Mouse (Mus musculus) lung, embryonic 16.5 days (tissue): Measurements from ENCODE around the gene Tapt1. TPM values are rescaled to one million over a fixed set of nuclear protein-coding genes. Genes with fewer than 3 reads are reported as not detected.
A peak's percentile ranks its signal among the peaks of the same experiment; 100 is the strongest.

Experiments used
- ATAC-seq: fragments of 200-750 bp; cut with Nextera tagmentation; 2 replicates; pipeline ENCODE4 v1.8.0; 2017; ENCODE audit warnings: low read depth, mild to moderate bottlenecking, moderate library complexity
- H3K27ac ChIP-seq: fragments of 300-500 bp; sonication (generic); 2 replicates; pipeline ENCODE4 v1.5.1; 2014; ENCODE audit warnings: mild to moderate bottlenecking, control low read depth, low read length
- H3K27me3 ChIP-seq: fragments of 300-500 bp; sonication (generic); 2 replicates; pipeline ENCODE4 v1.6.1; 2014; ENCODE audit warnings: low read depth, low read length, mixed read lengths; ENCODE audit not compliant: control insufficient read depth, insufficient read depth
- H3K36me3 ChIP-seq: fragments of 300-500 bp; sonication (generic); 2 replicates; pipeline ENCODE4 v1.6.1; 2014; ENCODE audit warnings: low read length; ENCODE audit not compliant: control insufficient read depth, insufficient read depth
- H3K4me1 ChIP-seq: fragments of 300-500 bp; sonication (generic); replicated peaks from 2 replicates; pipeline ENCODE4 v1.6.1; 2014; ENCODE audit warnings: low read length, mixed read lengths; ENCODE audit not compliant: control insufficient read depth, insufficient read depth
- H3K4me2 ChIP-seq: fragments of 300-500 bp; sonication (generic); 2 replicates; pipeline ENCODE4 v1.6.1; 2014; ENCODE audit warnings: low read depth, low read length, control low read depth
- H3K4me3 ChIP-seq: fragments of 300-500 bp; sonication (generic); 2 replicates; pipeline ENCODE4 v1.5.1; 2014; ENCODE audit warnings: mild to moderate bottlenecking, low read length, control low read depth
- H3K9ac ChIP-seq: fragments of 300-500 bp; sonication (generic); 2 replicates; pipeline ENCODE4 v1.6.1; 2014; ENCODE audit warnings: low read length, control low read depth
- H3K9me3 ChIP-seq: fragments of 300-500 bp; sonication (generic); 2 replicates; pipeline ENCODE4 v1.6.1; 2016; ENCODE audit warnings: low read length; ENCODE audit not compliant: control insufficient read depth
- WGBS: fragments of 180-500 bp; shearing (Covaris S2); extraction: QIAGEN DNeasy Blood & Tissue Kit; methylation state at CpG from one replicate; pipeline ENCODE4 v1.1.7; 2014; 5-methylcytosine and 5-hydroxymethylcytosine counted together
- polyA plus RNA-seq: library from polyadenylated mRNA; unstranded; fragments of >200 nt; fragmentation: Nextera tagmentation; extraction: Ambion mirVana; gene quantifications from 2 replicates; pipeline ENCODE4 v1.2.1, GENCODE M21; 2015

The Tapt1 gene
- polyA plus RNA-seq, 1 experiment from 2014 or later = 36.9 TPM

- 84% methylated on average over 4 of the region's 4 CpGs for WGBS
These were observed 30.3 kb downstream of the Tapt1 start for GRCm38 (mm10) chr5:44196167-44196566.

GRCm38 (mm10) chr5:44187370-44187769, 39.1 kb downstream of the Tapt1 start:
- no peak for ATAC-seq
- Histone ChIP-seq H3K36me3 (peaks cover 45% of the 10 kb centered on the region), H3K27ac (no peak overlapping the region), H3K9ac (no peak overlapping the region), H3K4me2 (no peak overlapping the region), H3K4me1 (no peaks in the 10 kb centered on the region), H3K27me3 (no peaks in the 10 kb centered on the region), H3K9me3 (no peaks in the 10 kb centered on the region), H3K4me3 (no peak overlapping the region)

More at GRCm38 (mm10) chr5:44196167-44196566, 30.3 kb downstream of the Tapt1 start:
- Histone ChIP-seq H3K9ac (no peak overlapping the region), H3K9me3 (no peaks in the 10 kb centered on the region), H3K27ac (no peak overlapping the region), H3K4me1 (no peaks in the 10 kb centered on the region), H3K4me2 (no peak overlapping the region), H3K4me3 (no peak overlapping the region), H3K36me3 (peaks cover 15% of the 10 kb centered on the region), H3K27me3 (no peaks in the 10 kb centered on the region)
- no peak for ATAC-seq

GRCm38 (mm10) chr5:44181669-44182068, 44.8 kb downstream of the Tapt1 start:
- Histone ChIP-seq H3K9ac (no peak overlapping the region), H3K4me2 (no peak overlapping the region), H3K4me1 (peaks cover 4% of the 10 kb centered on the region; the same call in 1 of the 2 replicates), H3K4me3 (no peak overlapping the region), H3K36me3 (peaks cover 28% of the 10 kb centered on the region), H3K27me3 (no peaks in the 10 kb centered on the region), H3K27ac (peak overlapping the region; percentile 39; the same call in 1 of the 2 replicates), H3K9me3 (no peaks in the 10 kb centered on the region)
- WGBS = 57% methylated on average over 3 of the region's 3 CpGs
- peak; percentile 83 for ATAC-seq

GRCm38 (mm10) chr5:44180450-44180849, 46.0 kb downstream of the Tapt1 start:
- H3K36me3 ChIP-seq = peaks cover 35% of the 10 kb centered on the region
- H3K4me2 ChIP-seq = no peak overlapping the region
- no peak overlapping the region for H3K4me3 ChIP-seq
- no peak overlapping the region for H3K9ac ChIP-seq
- ATAC-seq = 0 out of 2 replicates have a peak, but pooled peaks have one; percentile 54
- no peak overlapping the region for H3K27ac ChIP-seq
- WGBS = 57% methylated on average over 3 of the region's 3 CpGs
- H3K9me3 ChIP-seq = no peaks in the 10 kb centered on the region
- peaks cover 4% of the 10 kb centered on the region; the same call in 1 of the 2 replicates for H3K4me1 ChIP-seq
- no peaks in the 10 kb centered on the region for H3K27me3 ChIP-seq

GRCm38 (mm10) chr5:44174046-44174445, 52.4 kb downstream of the Tapt1 start:
- 87% methylated on average over 5 of the region's 5 CpGs for WGBS
- H3K27ac ChIP-seq = no peak overlapping the region
- peaks cover 25% of the 10 kb centered on the region for H3K36me3 ChIP-seq
- no peaks in the 10 kb centered on the region for H3K4me1 ChIP-seq
- no peak for ATAC-seq
- H3K9ac ChIP-seq = no peak overlapping the region
- no peak overlapping the region for H3K4me3 ChIP-seq
- H3K4me2 ChIP-seq = no peak overlapping the region
- no peaks in the 10 kb centered on the region for H3K27me3 ChIP-seq
- no peaks in the 10 kb centered on the region for H3K9me3 ChIP-seq

- H3K4me2 ChIP-seq = no peak overlapping the region
- WGBS = 46% methylated on average over 6 of the region's 6 CpGs
- no peaks in the 10 kb centered on the region for H3K9me3 ChIP-seq
- H3K4me3 ChIP-seq = no peak overlapping the region
- H3K27ac ChIP-seq = no peak overlapping the region
- ATAC-seq = peak; percentile 64
- no peaks in the 10 kb centered on the region; the same call in 1 of the 2 replicates for H3K4me1 ChIP-seq
- no peaks in the 10 kb centered on the region for H3K27me3 ChIP-seq
- no peak overlapping the region for H3K9ac ChIP-seq
- no peaks in the 10 kb centered on the region for H3K36me3 ChIP-seq
These were observed 59.6 kb downstream of the Tapt1 start for GRCm38 (mm10) chr5:44166866-44167265.

- Histone ChIP-seq H3K27ac (no peak overlapping the region), H3K9me3 (no peaks in the 10 kb centered on the region), H3K36me3 (no peaks in the 10 kb centered on the region), H3K27me3 (no peaks in the 10 kb centered on the region), H3K4me2 (no peak overlapping the region), H3K4me3 (no peak overlapping the region), H3K9ac (no peak overlapping the region), H3K4me1 (no peaks in the 10 kb centered on the region; the same call in 1 of the 2 replicates)
- 54% methylated on average over 2 of the region's 2 CpGs for WGBS
- 0 out of 2 replicates have a peak, but pooled peaks have one; percentile 13 for ATAC-seq
These were observed 60.6 kb downstream of the Tapt1 start for GRCm38 (mm10) chr5:44165854-44166253.

- ATAC-seq = no peak
- Histone ChIP-seq H3K4me3 (no peak overlapping the region), H3K9ac (no peak overlapping the region), H3K27ac (no peak overlapping the region), H3K27me3 (no peaks in the 10 kb centered on the region), H3K9me3 (no peaks in the 10 kb centered on the region), H3K36me3 (no peaks in the 10 kb centered on the region), H3K4me1 (no peaks in the 10 kb centered on the region; the same call in 1 of the 2 replicates), H3K4me2 (no peak overlapping the region)
- WGBS = 47% methylated on average over 7 of the region's 7 CpGs
These were observed 62.1 kb downstream of the Tapt1 start for GRCm38 (mm10) chr5:44164233-44164776.

- Histone ChIP-seq H3K36me3 (no peaks in the 10 kb centered on the region), H3K4me2 (no peak overlapping the region), H3K9ac (no peak overlapping the region), H3K9me3 (no peaks in the 10 kb centered on the region), H3K27ac (no peak overlapping the region), H3K4me1 (no peaks in the 10 kb centered on the region; the same call in 1 of the 2 replicates), H3K4me3 (no peak overlapping the region), H3K27me3 (no peaks in the 10 kb centered on the region)
- ATAC-seq = no peak
- WGBS = 92% methylated on average over 3 of the region's 3 CpGs
These were observed 63.1 kb downstream of the Tapt1 start for GRCm38 (mm10) chr5:44163318-44163717.
